Mouse (Mus musculus) E14TG2a.4 (cell line): ENCODE measurements at regions not wholly inside any gene's neighbourhood (a gene's known extent, or its start where the extent isn't known, plus 50 kb on each side); places are given as distances from the start of the nearest gene placed in this dataset.

ENCODE experiments used
- CTCF ChIP-seq: conservative IDR thresholded peaks from 2 replicates; pipeline ENCODE4 v1.5.1; 2014; ENCODE audit warnings: low read length
- NANOG ChIP-seq: IDR thresholded peaks from 2 replicates; pipeline ENCODE4 v1.6.1; 2014; ENCODE audit warnings: borderline replicate concordance, low read length, mixed read lengths

- TF ChIP-seq CTCF (no peak), NANOG (no peak)
Measured at GRCm38 (mm10) chr9:27464006-27464405, 67.4 kb downstream of the Spata19 start.
